Mouse (Mus musculus): ENCODE measurements around the gene Naif1. TPM values are rescaled to one million over a fixed set of nuclear protein-coding genes. Genes with fewer than 3 reads are reported as not detected.
A peak's percentile ranks its signal among the peaks of the same experiment; 100 is the strongest.

The Naif1 gene
- total and polyA plus RNA-seq, 3 experiments: 2.7 to 6.5 (median 3.5) TPM

GRCm38 (mm10) chr2:32505536-32505935 lies 55.3 kb downstream of the Naif1 start:
- dilution Hi-C loops (cut with MboI; ENCODE audit: extremely low pct_ligation_motif_present, extremely low pct_unique_long_range_greater_than_20kb, low sequenced_read_pairs) (no loop called here), in situ Hi-C loops (cut with MboI; ENCODE audit: low pct_ligation_motif_present, low pct_unique_long_range_greater_than_20kb, low sequenced_read_pairs) (no loop called here)
- Histone ChIP-seq H3K27ac (ENCODE audit: insufficient read depth, low read depth) (no peak overlapping the region), H3K9ac (ENCODE audit: insufficient read depth, low read depth) (no peak overlapping the region), H3K27me3 (replicated peaks) (no peaks in the 10 kb centered on the region), H3K4me2 (ENCODE audit: insufficient read depth, low read depth, poor library complexity, severe bottlenecking) (no peak overlapping the region), H3K9me3 (replicated peaks; ENCODE audit: low read length) (peaks cover 4% of the 10 kb centered on the region), H3K4me3 (replicated peaks in 1 of 3; ENCODE audit: low read depth in 2 of 3, low read length in 2 of 3, poor library complexity in 1 of 3) (no peak overlapping the region), H3K4me1 (ENCODE audit: control insufficient read depth in 1 of 2, insufficient read depth in 2 of 2) (peaks cover 0 to 9% of the 10 kb centered on the region in 2 experiments; a peak in 2 of 4 replicates), H3K79me2 (replicated peaks; ENCODE audit: control insufficient read depth, extremely low read depth, insufficient read depth, poor library complexity, severe bottlenecking) (no peaks in the 10 kb centered on the region), H3K36me3 (replicated peaks in 1 of 2; ENCODE audit: control insufficient read depth in 1 of 2, insufficient read depth in 1 of 2, low read length in 1 of 2) (no peaks in the 10 kb centered on the region)
- no peak for DNase-seq (ENCODE audit: extremely low read depth)
- TF ChIP-seq CTCF (conservative IDR thresholded peaks at IDR 0.05 in 1 of 2, IDR thresholded peaks at IDR 0.05 in 1 of 2; ENCODE audit: low read depth in 2 of 2, low read length in 2 of 2): peak in 1 of 2 experiments; percentile 26; a peak in 2 of 4 replicates
- no peak for TF ChIP-seq EP300 (IDR thresholded peaks at IDR 0.05; ENCODE audit: low read length)
- TF ChIP-seq BHLHE40 (IDR thresholded peaks at IDR 0.05; ENCODE audit: low read depth, low read length): no peak

Other genes starting within 250 kb of the Naif1 start
- 16.0 and 16.7 TPM in 2 replicates for gene Pomt1, start 213.9 kb upstream of the Naif1 start, total RNA-seq (2012; rRNA removed)
- 12.3 and 13.6 TPM in 2 replicates for gene Pomt1, start 213.9 kb upstream of the Naif1 start, total RNA-seq (2014; rRNA removed)
- gene Pomt1, start 213.9 kb upstream of the Naif1 start, polyA plus RNA-seq (2012; ENCODE audit: insufficient read length, low read depth): 13.1 and 16.0 TPM in 2 replicates
- 45.0 and 47.2 TPM in 2 replicates for gene Uck1, start 190.3 kb upstream of the Naif1 start, total RNA-seq (2012; rRNA removed)
- 35.7 and 39.8 TPM in 2 replicates for gene Uck1, start 190.3 kb upstream of the Naif1 start, total RNA-seq (2014; rRNA removed)
- 33.6 and 33.7 TPM in 2 replicates for gene Uck1, start 190.3 kb upstream of the Naif1 start, polyA plus RNA-seq (2012; ENCODE audit: insufficient read length, low read depth)
- 21.2 and 23.0 TPM in 2 replicates for gene Golga2, start 163.1 kb upstream of the Naif1 start, total RNA-seq (2012; rRNA removed)
- 15.4 and 17.0 TPM in 2 replicates for gene Golga2, start 163.1 kb upstream of the Naif1 start, total RNA-seq (2014; rRNA removed)
- gene Golga2, start 163.1 kb upstream of the Naif1 start, polyA plus RNA-seq (2012; ENCODE audit: insufficient read length, low read depth): 27.1 and 31.3 TPM in 2 replicates
- 295 and 327 TPM in 2 replicates for gene Swi5, start 162.4 kb upstream of the Naif1 start, total RNA-seq (2012; rRNA removed)
- gene Swi5, start 162.4 kb upstream of the Naif1 start, total RNA-seq (2014; rRNA removed): 437 and 491 TPM in 2 replicates
- gene Swi5, start 162.4 kb upstream of the Naif1 start, polyA plus RNA-seq (2012; ENCODE audit: insufficient read length, low read depth): 344 and 410 TPM in 2 replicates
- 14.1 and 20.4 TPM in 2 replicates for gene Ciz1, start 98.1 kb upstream of the Naif1 start, total RNA-seq (2012; rRNA removed)
- 8.1 and 8.2 TPM in 2 replicates for gene Ciz1, start 98.1 kb upstream of the Naif1 start, total RNA-seq (2014; rRNA removed)
- gene Ciz1, start 98.1 kb upstream of the Naif1 start, polyA plus RNA-seq (2012; ENCODE audit: insufficient read length, low read depth): 47.0 and 47.3 TPM in 2 replicates
- gene Dnm1, start 97.1 kb upstream of the Naif1 start, total RNA-seq (2012; rRNA removed): 0.13 and 0.25 TPM in 2 replicates
- gene Dnm1, start 97.1 kb upstream of the Naif1 start, total RNA-seq (2014; rRNA removed): not detected in 2 replicates
- gene Dnm1, start 97.1 kb upstream of the Naif1 start, polyA plus RNA-seq (2012; ENCODE audit: insufficient read length, low read depth): 0.20 TPM in 1 of 2 replicates, not detected in the other
- 32.4 and 41.2 TPM in 2 replicates for gene 1110008P14Rik, start 68.5 kb upstream of the Naif1 start, total RNA-seq (2012; rRNA removed)
- 20.2 and 27.8 TPM in 2 replicates for gene 1110008P14Rik, start 68.5 kb upstream of the Naif1 start, total RNA-seq (2014; rRNA removed)
- 16.8 and 24.3 TPM in 2 replicates for gene 1110008P14Rik, start 68.5 kb upstream of the Naif1 start, polyA plus RNA-seq (2012; ENCODE audit: insufficient read length, low read depth)
- not detected in 2 replicates for gene Lcn2, start 62.2 kb upstream of the Naif1 start, total RNA-seq (2012; rRNA removed)
- gene Lcn2, start 62.2 kb upstream of the Naif1 start, total RNA-seq (2014; rRNA removed): not detected in 2 replicates
- not detected in 2 replicates for gene Lcn2, start 62.2 kb upstream of the Naif1 start, polyA plus RNA-seq (2012; ENCODE audit: insufficient read length, low read depth)
- 19.6 and 21.3 TPM in 2 replicates for gene Ptges2, start 54.6 kb upstream of the Naif1 start, total RNA-seq (2012; rRNA removed)
- gene Ptges2, start 54.6 kb upstream of the Naif1 start, total RNA-seq (2014; rRNA removed): 14.7 and 17.1 TPM in 2 replicates
- 19.5 and 20.3 TPM in 2 replicates for gene Ptges2, start 54.6 kb upstream of the Naif1 start, polyA plus RNA-seq (2012; ENCODE audit: insufficient read length, low read depth)
- gene Slc25a25, start 988 bp downstream of the Naif1 start, total RNA-seq (2012; rRNA removed): 9.8 and 14.1 TPM in 2 replicates
- 6.6 TPM in 2 replicates for gene Slc25a25, start 988 bp downstream of the Naif1 start, total RNA-seq (2014; rRNA removed)
- gene Slc25a25, start 988 bp downstream of the Naif1 start, polyA plus RNA-seq (2012; ENCODE audit: insufficient read length, low read depth): 9.4 and 10.0 TPM in 2 replicates
- 3.8 and 5.1 TPM in 2 replicates for gene Fam102a, start 84.9 kb downstream of the Naif1 start, total RNA-seq (2012; rRNA removed)
- 1.3 and 1.7 TPM in 2 replicates for gene Fam102a, start 84.9 kb downstream of the Naif1 start, total RNA-seq (2014; rRNA removed)
- 6.7 and 7.8 TPM in 2 replicates for gene Fam102a, start 84.9 kb downstream of the Naif1 start, polyA plus RNA-seq (2012; ENCODE audit: insufficient read length, low read depth)
- 30.9 and 38.1 TPM in 2 replicates for gene Dpm2, start 120.4 kb downstream of the Naif1 start, total RNA-seq (2012; rRNA removed)
- 29.8 and 33.8 TPM in 2 replicates for gene Dpm2, start 120.4 kb downstream of the Naif1 start, total RNA-seq (2014; rRNA removed)
- gene Dpm2, start 120.4 kb downstream of the Naif1 start, polyA plus RNA-seq (2012; ENCODE audit: insufficient read length, low read depth): 63.6 and 65.7 TPM in 2 replicates
- 0.64 and 1.3 TPM in 2 replicates for gene Pip5kl1, start 124.3 kb downstream of the Naif1 start, total RNA-seq (2012; rRNA removed)
- gene Pip5kl1, start 124.3 kb downstream of the Naif1 start, total RNA-seq (2014; rRNA removed): 0.28 TPM in 1 of 2 replicates, not detected in the other
- gene Pip5kl1, start 124.3 kb downstream of the Naif1 start, polyA plus RNA-seq (2012; ENCODE audit: insufficient read length, low read depth): 0.57 and 0.82 TPM in 2 replicates
- 0.13 TPM in 1 of 2 replicates, not detected in the other for gene 9430097D07Rik, start 125.2 kb downstream of the Naif1 start, total RNA-seq (2012; rRNA removed)
- gene 9430097D07Rik, start 125.2 kb downstream of the Naif1 start, total RNA-seq (2014; rRNA removed): not detected in 2 replicates
- gene 9430097D07Rik, start 125.2 kb downstream of the Naif1 start, polyA plus RNA-seq (2012; ENCODE audit: insufficient read length, low read depth): not detected in 2 replicates
- gene St6galnac4, start 136.6 kb downstream of the Naif1 start, total RNA-seq (2012; rRNA removed): 51.9 and 57.4 TPM in 2 replicates
- gene St6galnac4, start 136.6 kb downstream of the Naif1 start, total RNA-seq (2014; rRNA removed): 45.9 and 58.3 TPM in 2 replicates
- gene St6galnac4, start 136.6 kb downstream of the Naif1 start, polyA plus RNA-seq (2012; ENCODE audit: insufficient read length, low read depth): 81.7 and 87.0 TPM in 2 replicates
- 13.9 and 14.3 TPM in 2 replicates for gene St6galnac6, start 149.3 kb downstream of the Naif1 start, total RNA-seq (2012; rRNA removed)
- 12.9 and 13.2 TPM in 2 replicates for gene St6galnac6, start 149.3 kb downstream of the Naif1 start, total RNA-seq (2014; rRNA removed)
- gene St6galnac6, start 149.3 kb downstream of the Naif1 start, polyA plus RNA-seq (2012; ENCODE audit: insufficient read length, low read depth): 10.7 and 13.3 TPM in 2 replicates
- gene Ak1, start 171.3 kb downstream of the Naif1 start, total RNA-seq (2012; rRNA removed): 2.9 and 3.9 TPM in 2 replicates
- gene Ak1, start 171.3 kb downstream of the Naif1 start, total RNA-seq (2014; rRNA removed): 1.4 TPM in 2 replicates
- gene Ak1, start 171.3 kb downstream of the Naif1 start, polyA plus RNA-seq (2012; ENCODE audit: insufficient read length, low read depth): 1.5 and 2.8 TPM in 2 replicates
- gene Eng, start 196.1 kb downstream of the Naif1 start, total RNA-seq (2012; rRNA removed): 0.13 TPM in 2 replicates
- 0.08 TPM in 1 of 2 replicates, not detected in the other for gene Eng, start 196.1 kb downstream of the Naif1 start, total RNA-seq (2014; rRNA removed)
- gene Eng, start 196.1 kb downstream of the Naif1 start, polyA plus RNA-seq (2012; ENCODE audit: insufficient read length, low read depth): 0.44 and 0.47 TPM in 2 replicates

Data from CH12.LX (cell line).